ENCODE assay signal across 7 mouse cellular contexts in genomic region chr17:25868601-25869191, GRCm38 (mm10). TPM values are rescaled to one million over a fixed set of nuclear protein-coding genes. Genes with fewer than 3 reads are reported as not detected.
DNase-seq lines count a peak whose midpoint lies in the region; ATAC-seq and TF ChIP-seq lines count a peak whose summit lies in the region.

Gene Mcrip2 (minus strand): TSS chr17:25868764.

- ATAC-seq in hindbrain, postnatal 0 days = peak; percentile 90

- peak; percentile 91 for DNase-seq in ZHBTc4 (ENCODE audit: low read depth, low spot score)
- DNase-seq in cerebellum, postnatal 25 days = peak; percentile 86 to 88
- peak; percentile 77 to 82 for DNase-seq in gastrocnemius, adult 8-10 months (ENCODE audit: low spot score in 2 of 2)
- peak; percentile 90 for DNase-seq in hindbrain, postnatal 0 days (ENCODE audit: low spot score)
- peak; percentile 65 to 75 for DNase-seq in left cerebral cortex, adult 9 months (ENCODE audit: low spot score in 2 of 2)
- peak; percentile 89 for DNase-seq in skeletal muscle tissue, adult 2 months (ENCODE audit: low read depth, low spot score)

- no peaks in the 10 kb centered on the region for H3K27me3 ChIP-seq in hindbrain, postnatal 0 days (ENCODE audit: insufficient read depth, low read length)
- H3K27me3 ChIP-seq in megakaryocyte, embryonic 14.5 days (replicated peaks) = no peaks in the 10 kb centered on the region

- H3K9ac ChIP-seq in hindbrain, postnatal 0 days (replicated peaks; ENCODE audit: low read length) = peak within 1 kb of the TSS; percentile 77

- no peaks in the 10 kb centered on the region for H3K9me3 ChIP-seq in hindbrain, postnatal 0 days (ENCODE audit: low read length)
- no peaks in the 10 kb centered on the region for H3K9me3 ChIP-seq in megakaryocyte, embryonic 14.5 days

- H3K4me2 ChIP-seq in hindbrain, postnatal 0 days (ENCODE audit: low read depth, low read length) = peak within 1 kb of the TSS; percentile 89

- peaks cover 4% of the 10 kb centered on the region for H3K4me1 ChIP-seq in hindbrain, postnatal 0 days (ENCODE audit: insufficient read depth, low read length)
- peaks cover 66% of the 10 kb centered on the region for H3K4me1 ChIP-seq in megakaryocyte, embryonic 14.5 days

- peak; percentile 42 for TF ChIP-seq CTCF in hindbrain, postnatal 0 days (IDR thresholded peaks at IDR 0.05; ENCODE audit: low read depth)

- peak within 1 kb of the TSS; percentile 83 for H3K27ac ChIP-seq in hindbrain, postnatal 0 days

- peak within 1 kb of the TSS; percentile 84 for H3K4me3 ChIP-seq in hindbrain, postnatal 0 days (ENCODE audit: low read length)
- H3K4me3 ChIP-seq in megakaryocyte, embryonic 14.5 days (replicated peaks) = peak within 1 kb of the TSS; percentile 94

- H3K36me3 ChIP-seq in hindbrain, postnatal 0 days (ENCODE audit: insufficient read depth, low read length) = peaks cover 5% of the 10 kb centered on the region; the same call in 1 of the 2 replicates
- peaks cover 21% of the 10 kb centered on the region for H3K36me3 ChIP-seq in megakaryocyte, embryonic 14.5 days (replicated peaks; ENCODE audit: low read length)

- WGBS in hindbrain, postnatal 0 days = under 1% methylated on average over 21 of the region's 24 CpGs

RNA-seq across cellular contexts. Expression of gene Mcrip2, which starts in this region (rescaled TPM):
- 100 to 1,000 TPM in 1 of 4 experiments, 10 to 100 TPM in 3; 87.4 to 108 (median 92.5) TPM for total RNA-seq in gastrocnemius, adult 8-10 months (2022)
- total RNA-seq in hindbrain, postnatal 0 days (2014; rRNA removed) = 27.0 and 32.1 TPM in 2 replicates
- 54.3 and 54.7 TPM in 2 replicates for polyA plus RNA-seq in hindbrain, postnatal 0 days (2015; fragmentation: Nextera tagmentation; extraction: Ambion mirVana)
- 77.6 and 205 TPM in 2 replicates for polyA plus RNA-seq in megakaryocyte, embryonic 14.5 days (2012; ENCODE audit: insufficient read depth, low replicate concordance)

Comparison
In these comparisons a context has a peak if more than half of its experiments do, and no peak if none do; other contexts are left out.
1. Peak in every context shown above with its lines: DNase-seq, ATAC-seq, H3K4me3 ChIP-seq and H3K27ac ChIP-seq.